Mouse (Mus musculus): ENCODE results near the gene Wdr24. TPM values are rescaled to one million over a fixed set of nuclear protein-coding genes. Genes with fewer than 3 reads are reported as not detected.

Wdr24 gene
- polyA plus RNA-seq, 1 experiment from 2014 or later = 28.3 TPM

DNA sequence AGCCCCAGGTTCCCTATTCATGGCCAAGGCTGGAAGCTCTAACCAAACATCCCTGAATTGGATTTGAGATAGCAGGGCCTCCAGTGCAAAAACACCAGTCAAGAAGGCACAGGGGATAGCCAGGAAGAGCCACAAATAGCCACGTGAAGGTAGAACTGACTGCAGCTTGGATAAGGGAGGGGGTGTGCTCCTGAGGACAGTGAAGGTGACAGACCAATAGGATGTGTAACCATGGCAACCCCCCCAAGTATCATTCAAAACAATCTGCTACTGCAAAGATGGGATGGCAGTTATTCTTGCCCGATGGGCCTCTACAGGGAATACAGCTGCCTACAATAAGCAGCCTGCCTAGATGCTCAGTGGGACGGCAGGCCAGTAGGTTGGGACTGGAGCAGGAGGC lies 14.1 kb downstream of the Wdr24 start:
- H3K4me3 ChIP-seq (ENCODE audit: low read depth, low read length) = no peak overlapping the region

DNA sequence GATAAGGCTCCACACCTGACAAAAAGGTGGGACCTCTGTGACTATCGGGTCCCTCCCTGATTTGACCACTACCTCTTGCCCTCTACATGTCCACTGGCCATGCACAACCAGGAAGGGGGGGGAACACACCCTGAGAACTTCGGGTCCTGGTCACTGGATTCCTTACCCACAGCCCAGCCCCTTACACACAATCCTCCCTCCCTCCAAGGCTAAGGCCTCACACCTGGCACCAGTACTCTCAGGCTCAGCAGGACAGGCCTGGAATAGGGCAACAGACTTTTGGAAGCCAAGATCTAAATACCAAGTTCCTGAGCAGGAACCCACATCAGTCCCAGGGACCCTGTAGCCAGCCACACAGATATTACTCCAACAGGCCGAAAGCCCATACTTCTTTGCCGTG lies 15.5 kb downstream of the Wdr24 start:
- H3K27me3 ChIP-seq (ENCODE audit: control insufficient read depth, insufficient read depth, low read length) = no peaks in the 10 kb centered on the region
- H3K9ac ChIP-seq (replicated peaks; ENCODE audit: low read depth, low read length) = no peak overlapping the region
- peaks cover 45% of the 10 kb centered on the region for H3K4me1 ChIP-seq (ENCODE audit: control insufficient read depth, insufficient read depth, low read length)
- no peaks in the 10 kb centered on the region for H3K9me3 ChIP-seq (ENCODE audit: control insufficient read depth, low read depth, low read length)
- no peak overlapping the region for H3K4me2 ChIP-seq (replicated peaks; ENCODE audit: low read depth, low read length)
- no peak for ATAC-seq (ENCODE audit: insufficient number of reproducible peaks, insufficient read depth, low FRiP score, low read depth)
- H3K27ac ChIP-seq (ENCODE audit: low read length) = no peak overlapping the region
- peaks cover 51% of the 10 kb centered on the region for H3K36me3 ChIP-seq (ENCODE audit: control insufficient read depth, insufficient read depth, low read length)
- no peak overlapping the region for H3K4me3 ChIP-seq (ENCODE audit: low read depth, low read length)
- WGBS = 87% methylated on average over 4 of the region's 4 CpGs

More for the DNA sequence above, 14.1 kb downstream of the Wdr24 start:
- Histone ChIP-seq H3K36me3 (ENCODE audit: control insufficient read depth, insufficient read depth, low read length) (peaks cover 51% of the 10 kb centered on the region), H3K27me3 (ENCODE audit: control insufficient read depth, insufficient read depth, low read length) (no peaks in the 10 kb centered on the region), H3K9me3 (ENCODE audit: control insufficient read depth, low read depth, low read length) (no peaks in the 10 kb centered on the region), H3K4me2 (replicated peaks; ENCODE audit: low read depth, low read length) (peak overlapping the region; percentile 52), H3K9ac (replicated peaks; ENCODE audit: low read depth, low read length) (no peak overlapping the region), H3K4me1 (ENCODE audit: control insufficient read depth, insufficient read depth, low read length) (peaks cover 37% of the 10 kb centered on the region), H3K27ac (ENCODE audit: low read length) (peak overlapping the region; percentile 48; the same call in 1 of the 2 replicates)
- no peak for ATAC-seq (ENCODE audit: insufficient number of reproducible peaks, insufficient read depth, low FRiP score, low read depth)
- 45% methylated on average over 3 of the region's 3 CpGs for WGBS

DNA sequence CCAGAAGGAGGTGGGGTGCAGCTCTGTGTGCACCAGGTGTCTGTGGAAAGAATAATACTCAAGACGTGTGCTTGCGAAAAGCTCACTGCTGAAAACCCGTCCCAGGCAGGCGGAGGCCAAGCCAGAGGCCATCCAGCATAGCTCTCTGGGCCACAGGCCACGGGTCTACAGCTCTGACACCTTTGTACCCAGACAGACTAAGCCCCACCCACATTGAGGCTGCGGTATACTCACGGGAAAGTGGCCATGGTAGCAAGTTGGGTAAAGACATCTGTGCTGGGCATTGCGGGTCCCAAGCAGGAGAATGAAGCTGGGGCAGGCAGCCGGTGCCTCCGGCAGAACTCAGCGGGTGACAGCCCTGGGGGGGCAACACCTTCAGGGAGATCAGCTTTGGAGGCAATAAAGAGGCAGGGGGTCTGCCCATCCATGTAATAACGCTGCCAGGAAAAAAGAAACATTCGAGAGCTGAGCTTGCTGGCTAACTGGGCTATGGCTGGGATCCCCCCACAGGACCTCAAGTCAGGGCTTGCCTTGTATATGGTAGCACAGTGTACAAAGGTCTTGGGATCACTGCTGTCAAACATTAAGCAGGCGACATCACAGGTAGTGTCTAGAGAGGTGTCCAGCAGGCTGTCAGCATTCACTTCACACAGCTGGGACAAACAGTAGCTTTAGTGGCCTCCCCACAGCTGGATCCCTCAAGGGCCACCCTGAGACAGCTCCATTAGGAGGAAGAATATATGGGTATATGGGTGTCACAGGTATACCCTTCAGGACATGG lies 16.2 kb downstream of the Wdr24 start:
- H3K4me1 ChIP-seq (ENCODE audit: control insufficient read depth, insufficient read depth, low read length) = peaks cover 39% of the 10 kb centered on the region
- no peak overlapping the region for H3K27ac ChIP-seq (ENCODE audit: low read length)
- H3K4me3 ChIP-seq (ENCODE audit: low read depth, low read length) = no peak overlapping the region
- peaks cover 51% of the 10 kb centered on the region for H3K36me3 ChIP-seq (ENCODE audit: control insufficient read depth, insufficient read depth, low read length)
- H3K9me3 ChIP-seq (ENCODE audit: control insufficient read depth, low read depth, low read length) = no peaks in the 10 kb centered on the region
- no peaks in the 10 kb centered on the region for H3K27me3 ChIP-seq (ENCODE audit: control insufficient read depth, insufficient read depth, low read length)
- H3K9ac ChIP-seq (replicated peaks; ENCODE audit: low read depth, low read length) = no peak overlapping the region
- H3K4me2 ChIP-seq (replicated peaks; ENCODE audit: low read depth, low read length) = no peak overlapping the region
- no peak for ATAC-seq (ENCODE audit: insufficient number of reproducible peaks, insufficient read depth, low FRiP score, low read depth)
- 83% methylated on average over 14 of the region's 14 CpGs for WGBS

DNA sequence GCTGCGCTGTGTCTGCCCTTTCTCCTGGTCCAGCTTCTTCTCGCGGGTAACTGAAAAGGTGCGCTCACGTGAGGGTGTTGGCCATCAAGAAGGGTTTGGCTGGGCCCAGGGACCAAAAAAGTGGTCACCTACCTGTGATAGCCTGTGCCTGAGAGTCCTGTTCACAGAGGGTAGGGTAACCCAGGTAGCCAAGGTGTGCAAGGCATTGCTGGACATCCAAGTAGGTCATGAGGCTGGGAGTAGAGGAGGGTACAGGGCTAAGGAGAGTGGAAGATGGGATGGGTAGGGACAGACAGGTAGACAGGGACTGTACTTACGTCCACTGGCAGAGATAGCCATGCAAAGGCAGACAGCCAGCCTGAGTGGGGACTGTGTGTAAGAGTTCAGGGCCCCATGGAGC lies 17.1 kb downstream of the Wdr24 start:
- Histone ChIP-seq H3K27ac (ENCODE audit: low read length) (no peak overlapping the region), H3K9ac (replicated peaks; ENCODE audit: low read depth, low read length) (no peak overlapping the region), H3K27me3 (ENCODE audit: control insufficient read depth, insufficient read depth, low read length) (no peaks in the 10 kb centered on the region), H3K4me1 (ENCODE audit: control insufficient read depth, insufficient read depth, low read length) (peaks cover 35% of the 10 kb centered on the region), H3K4me2 (replicated peaks; ENCODE audit: low read depth, low read length) (no peak overlapping the region), H3K9me3 (ENCODE audit: control insufficient read depth, low read depth, low read length) (no peaks in the 10 kb centered on the region), H3K36me3 (ENCODE audit: control insufficient read depth, insufficient read depth, low read length) (peaks cover 46% of the 10 kb centered on the region), H3K4me3 (ENCODE audit: low read depth, low read length) (no peak overlapping the region)
- WGBS = 94% methylated on average over 6 of the region's 6 CpGs
- ATAC-seq (ENCODE audit: insufficient number of reproducible peaks, insufficient read depth, low FRiP score, low read depth) = no peak

DNA sequence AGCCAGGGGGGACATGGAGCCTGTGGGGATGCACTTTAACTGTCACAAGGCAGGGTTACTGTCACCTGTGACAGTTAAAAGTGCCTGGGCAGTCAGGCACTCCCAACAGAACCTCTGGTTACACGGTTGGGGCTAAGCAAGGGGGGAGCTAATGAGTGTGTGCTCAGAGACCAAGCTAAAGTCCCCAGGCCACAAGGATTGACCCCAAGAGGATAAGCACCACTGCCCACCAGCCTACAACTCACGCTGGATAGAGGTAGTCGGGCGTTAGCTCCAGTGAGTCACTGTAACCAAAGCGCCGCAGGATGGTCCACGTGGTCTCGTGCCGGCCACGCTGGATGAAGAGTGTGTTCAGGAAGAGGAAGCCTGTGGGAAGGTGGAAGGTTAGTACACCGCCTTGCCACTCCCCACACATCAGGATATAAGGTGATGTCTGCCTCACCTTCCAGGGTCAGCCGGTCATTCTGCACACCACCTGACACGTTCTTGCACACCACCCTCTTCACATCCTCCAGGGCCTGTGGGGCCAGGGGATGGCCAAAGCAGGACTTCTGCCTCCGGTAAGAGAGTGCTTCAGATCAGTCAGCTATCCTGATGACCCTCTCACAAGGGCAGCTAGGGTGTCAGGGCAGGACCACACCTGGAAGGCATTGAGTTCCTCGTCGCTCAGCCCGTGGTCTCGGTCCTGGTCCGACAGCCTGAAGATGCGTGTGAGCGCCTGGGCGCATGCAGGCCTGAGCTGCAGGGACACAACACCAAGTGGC lies 17.9 kb downstream of the Wdr24 start, which contains the start of gene Gm20683:
Gene Gm20683 (minus strand): TSS at position 647 of the 764 bp plus-strand sequence.
- Histone ChIP-seq H3K9ac (replicated peaks; ENCODE audit: low read depth, low read length) (no peak within 1 kb of the TSS), H3K36me3 (ENCODE audit: control insufficient read depth, insufficient read depth, low read length) (peaks cover 49% of the 10 kb centered on the region), H3K4me1 (ENCODE audit: control insufficient read depth, insufficient read depth, low read length) (peaks cover 27% of the 10 kb centered on the region), H3K9me3 (ENCODE audit: control insufficient read depth, low read depth, low read length) (no peaks in the 10 kb centered on the region), H3K27me3 (ENCODE audit: control insufficient read depth, insufficient read depth, low read length) (no peaks in the 10 kb centered on the region), H3K4me3 (ENCODE audit: low read depth, low read length) (no peak within 1 kb of the TSS), H3K27ac (ENCODE audit: low read length) (no peak within 1 kb of the TSS), H3K4me2 (replicated peaks; ENCODE audit: low read depth, low read length) (no peak within 1 kb of the TSS)
- 94% methylated on average over 22 of the region's 22 CpGs for WGBS
- no peak for ATAC-seq (ENCODE audit: insufficient number of reproducible peaks, insufficient read depth, low FRiP score, low read depth)

DNA sequence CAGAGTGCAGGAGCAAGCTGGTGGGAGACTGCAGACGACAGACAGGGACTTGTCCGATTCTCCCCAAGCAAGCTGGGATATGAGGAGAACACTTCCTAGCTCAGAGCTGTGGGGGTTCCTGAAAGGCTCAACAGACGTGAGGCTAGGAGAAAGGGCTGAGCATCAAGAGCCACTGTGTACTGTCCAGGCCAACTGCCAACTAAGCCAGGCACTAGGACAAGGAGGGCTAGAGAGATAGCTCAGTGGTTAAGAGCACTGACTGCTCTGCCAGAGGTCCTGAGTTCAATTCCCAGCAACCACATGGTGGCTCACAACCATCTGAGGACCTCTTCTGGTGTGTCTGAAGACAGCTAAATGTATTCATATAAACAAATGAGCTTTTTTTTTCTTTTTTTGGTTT lies 19.1 kb downstream of the Wdr24 start:
- Histone ChIP-seq H3K36me3 (ENCODE audit: control insufficient read depth, insufficient read depth, low read length) (peaks cover 48% of the 10 kb centered on the region), H3K4me2 (replicated peaks; ENCODE audit: low read depth, low read length) (no peak overlapping the region), H3K9ac (replicated peaks; ENCODE audit: low read depth, low read length) (no peak overlapping the region), H3K27ac (ENCODE audit: low read length) (no peak overlapping the region), H3K9me3 (ENCODE audit: control insufficient read depth, low read depth, low read length) (no peaks in the 10 kb centered on the region), H3K27me3 (ENCODE audit: control insufficient read depth, insufficient read depth, low read length) (no peaks in the 10 kb centered on the region), H3K4me3 (ENCODE audit: low read depth, low read length) (no peak overlapping the region), H3K4me1 (ENCODE audit: control insufficient read depth, insufficient read depth, low read length) (peaks cover 15% of the 10 kb centered on the region)
- 93% methylated on average over 3 of the region's 3 CpGs for WGBS
- no peak for ATAC-seq (ENCODE audit: insufficient number of reproducible peaks, insufficient read depth, low FRiP score, low read depth)

DNA sequence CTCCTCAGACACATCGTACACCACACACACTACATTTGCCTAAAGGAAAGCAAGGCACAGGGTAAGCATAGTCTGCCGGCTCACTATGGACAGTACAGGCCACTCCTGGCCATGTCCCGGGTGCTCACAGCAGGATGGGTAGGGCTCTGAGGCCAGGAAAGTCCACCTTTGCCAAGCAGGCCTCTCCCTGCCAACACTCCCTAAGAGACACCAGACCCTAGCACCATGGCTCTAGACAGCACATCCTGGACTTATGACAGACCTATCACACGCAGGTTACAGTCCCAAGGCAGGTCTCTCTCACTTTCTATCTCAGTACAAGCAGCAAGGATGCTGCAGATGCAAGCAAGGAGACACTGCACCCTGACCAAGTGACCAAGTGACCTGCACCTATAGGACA lies 19.7 kb downstream of the Wdr24 start:
- no peak overlapping the region for H3K27ac ChIP-seq (ENCODE audit: low read length)
- peak overlapping the region; percentile 84; the same call in 1 of the 2 replicates for H3K9ac ChIP-seq (replicated peaks; ENCODE audit: low read depth, low read length)
- peaks cover 44% of the 10 kb centered on the region for H3K36me3 ChIP-seq (ENCODE audit: control insufficient read depth, insufficient read depth, low read length)
- peaks cover 14% of the 10 kb centered on the region for H3K4me1 ChIP-seq (ENCODE audit: control insufficient read depth, insufficient read depth, low read length)
- peak overlapping the region; percentile 88 for H3K4me3 ChIP-seq (ENCODE audit: low read depth, low read length)
- H3K4me2 ChIP-seq (replicated peaks; ENCODE audit: low read depth, low read length) = peak overlapping the region; percentile 87
- no peaks in the 10 kb centered on the region for H3K9me3 ChIP-seq (ENCODE audit: control insufficient read depth, low read depth, low read length)
- 92% methylated on average over 4 of the region's 4 CpGs for WGBS
- ATAC-seq (ENCODE audit: insufficient number of reproducible peaks, insufficient read depth, low FRiP score, low read depth) = no peak
- no peaks in the 10 kb centered on the region for H3K27me3 ChIP-seq (ENCODE audit: control insufficient read depth, insufficient read depth, low read length)

DNA sequence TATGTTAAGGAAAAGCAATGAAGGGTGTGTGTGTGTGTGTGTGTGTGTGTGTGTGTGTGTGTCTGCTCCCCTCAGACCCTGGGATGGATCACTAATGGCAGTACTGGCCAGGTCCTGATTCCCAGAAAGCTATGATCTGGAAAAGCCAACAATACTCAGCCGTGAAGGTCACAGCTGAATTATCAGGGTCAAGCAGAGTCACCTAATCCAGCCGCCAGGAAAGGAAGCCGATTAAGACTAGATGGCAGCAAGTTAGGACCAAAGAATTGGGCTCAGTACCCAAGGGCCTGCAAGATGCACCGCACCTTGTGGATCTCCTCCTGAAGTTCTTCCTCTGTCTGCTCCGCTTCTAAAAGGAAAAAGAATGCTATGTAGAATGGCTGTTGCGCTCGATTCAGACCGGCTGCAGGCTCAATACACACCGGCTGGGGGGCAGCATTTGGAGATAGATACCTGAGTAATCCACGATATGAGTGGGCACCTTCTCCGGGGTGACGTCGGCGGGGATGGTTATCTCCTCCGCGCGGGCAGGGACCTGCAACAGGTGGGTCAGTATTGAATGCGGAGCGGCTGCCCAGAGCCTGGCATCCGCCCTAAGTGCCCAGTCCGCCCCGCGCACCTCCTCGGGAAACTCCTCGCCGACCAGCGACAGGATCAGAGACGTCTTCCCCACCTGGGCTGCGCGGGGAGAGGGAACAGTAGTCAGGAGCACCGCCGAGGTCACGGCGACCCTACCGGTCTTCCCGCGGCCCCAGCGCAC lies 20.4 kb downstream of the Wdr24 start:
- peak overlapping the region; percentile 76 for H3K27ac ChIP-seq (ENCODE audit: low read length)
- peak overlapping the region; percentile 84 for H3K9ac ChIP-seq (replicated peaks; ENCODE audit: low read depth, low read length)
- peak overlapping the region; percentile 88 for H3K4me3 ChIP-seq (ENCODE audit: low read depth, low read length)
- peaks cover 14% of the 10 kb centered on the region for H3K4me1 ChIP-seq (ENCODE audit: control insufficient read depth, insufficient read depth, low read length)
- H3K27me3 ChIP-seq (ENCODE audit: control insufficient read depth, insufficient read depth, low read length) = no peaks in the 10 kb centered on the region
- peak; percentile 44 for ATAC-seq (ENCODE audit: insufficient number of reproducible peaks, insufficient read depth, low FRiP score, low read depth)
- H3K36me3 ChIP-seq (ENCODE audit: control insufficient read depth, insufficient read depth, low read length) = peaks cover 44% of the 10 kb centered on the region
- H3K4me2 ChIP-seq (replicated peaks; ENCODE audit: low read depth, low read length) = peak overlapping the region; percentile 87
- no peaks in the 10 kb centered on the region for H3K9me3 ChIP-seq (ENCODE audit: control insufficient read depth, low read depth, low read length)
- 3% methylated on average over 37 of the region's 38 CpGs for WGBS
